Mouse (Mus musculus) myocyte (in vitro differentiated cells): ENCODE measurements around the gene Atp7b. TPM values are rescaled to one million over a fixed set of nuclear protein-coding genes. Genes with fewer than 3 reads are reported as not detected.

ENCODE experiments used
- H3K27me3 ChIP-seq: one replicate; pipeline ENCODE4 v1.6.1; 2011; ENCODE audit not compliant: control insufficient read depth, insufficient read depth, insufficient read length
- H3K36me3 ChIP-seq: one replicate; pipeline ENCODE4 v1.6.1; 2011; ENCODE audit not compliant: control insufficient read depth, insufficient read depth
- H3K4me2 ChIP-seq: one replicate; pipeline ENCODE4 v1.6.1; 2011; ENCODE audit warnings: low read depth, control low read depth
- H3K4me3 ChIP-seq: one replicate; pipeline ENCODE4 v1.5.1; 2011; ENCODE audit warnings: mild to moderate bottlenecking, control low read depth, moderate library complexity
- H3K79me2 ChIP-seq: one replicate; pipeline ENCODE4 v1.6.1; 2011; ENCODE audit not compliant: control insufficient read depth, insufficient read depth
- H3ac ChIP-seq: one replicate; pipeline ENCODE4 v1.6.1; 2011; ENCODE audit not compliant: control insufficient read depth, insufficient read length
- CEBPB ChIP-seq: IDR thresholded peaks from 2 replicates; pipeline ENCODE4 v1.6.1; 2011; ENCODE audit warnings: mild to moderate bottlenecking, moderate library complexity; ENCODE audit not compliant: poor library complexity, insufficient read depth, severe bottlenecking
- E2F4 ChIP-seq: IDR thresholded peaks from one replicate; pipeline ENCODE4 v1.6.1; 2011; ENCODE audit warnings: mild to moderate bottlenecking, control low read depth, moderate library complexity; ENCODE audit not compliant: insufficient read depth
- MAX ChIP-seq: IDR thresholded peaks from one replicate; pipeline ENCODE4 v1.6.1; 2011; ENCODE audit warnings: low read depth, mild to moderate bottlenecking, control low read depth
- MYOD1 ChIP-seq, 3 experiments: IDR thresholded peaks; one replicate each; pipeline ENCODE4 v1.6.1; 2011; ENCODE audit warnings: control low read depth in 2 of 3, low read depth in 2 of 3, mild to moderate bottlenecking in 2 of 3, moderate library complexity in 1 of 3; ENCODE audit not compliant: insufficient read length in 2 of 3, control insufficient read depth in 1 of 3
- MYOG ChIP-seq, 3 experiments: IDR thresholded peaks; one replicate each; pipeline ENCODE4 v1.6.1; 2011; ENCODE audit warnings: control low read depth in 2 of 3, low read depth in 2 of 3, mild to moderate bottlenecking in 2 of 3; ENCODE audit not compliant: insufficient read length in 2 of 3, control insufficient read depth in 1 of 3, insufficient read depth in 1 of 3
- POLR2A ChIP-seq: IDR thresholded peaks from one replicate; pipeline ENCODE4 v1.6.1; 2011; ENCODE audit warnings: low read depth, mild to moderate bottlenecking, control low read depth, moderate library complexity; ENCODE audit not compliant: insufficient read length
- POLR2AphosphoS2 ChIP-seq: IDR thresholded peaks from one replicate; pipeline ENCODE4 v1.6.1; 2011; ENCODE audit warnings: low read depth, control low read depth; ENCODE audit not compliant: insufficient read length
- REST ChIP-seq: IDR thresholded peaks from one replicate; pipeline ENCODE4 v1.6.1; 2011; ENCODE audit warnings: mild to moderate bottlenecking, control low read depth, moderate library complexity; ENCODE audit not compliant: insufficient read depth, insufficient read length
- SRF ChIP-seq: IDR thresholded peaks from one replicate; pipeline ENCODE4 v1.6.1; 2011; ENCODE audit warnings: low read depth; ENCODE audit not compliant: control insufficient read depth, insufficient read length
- TCF12 ChIP-seq: IDR thresholded peaks from one replicate; pipeline ENCODE4 v1.6.1; 2011; ENCODE audit warnings: mild to moderate bottlenecking, control low read depth; ENCODE audit not compliant: poor library complexity, insufficient read depth, severe bottlenecking
- TCF3 ChIP-seq: IDR thresholded peaks from one replicate; pipeline ENCODE4 v1.6.1; 2011; ENCODE audit warnings: low read depth, control low read depth; ENCODE audit not compliant: insufficient read length
- USF1 ChIP-seq: IDR thresholded peaks from one replicate; pipeline ENCODE4 v1.6.1; 2011; ENCODE audit warnings: low read depth, mild to moderate bottlenecking, control low read depth, moderate library complexity
- polyA plus RNA-seq: library from polyadenylated mRNA; unstranded; fragments of >200 nt; fragmentation: generic; extraction: Trizol; gene quantifications from one replicate; pipeline ENCODE4 v1.2.1, GENCODE M21; 2012; ENCODE audit warnings: missing spikeins

The Atp7b gene
- polyA plus RNA-seq, 1 experiment = 0.05 TPM

GRCm38 (mm10) chr8:21969475-21969874 is 90.6 kb downstream of the Atp7b start, which contains the start of gene Ccdc70:
Gene Ccdc70, plus strand, starts transcription at chr8:21969775.
- Histone ChIP-seq H3K4me3 (no peak within 1 kb of the TSS), H3K36me3 (no peaks in the 10 kb centered on the region), H3K4me2 (no peak within 1 kb of the TSS), H3ac (no peak within 1 kb of the TSS), H3K79me2 (no peaks in the 10 kb centered on the region), H3K27me3 (no peaks in the 10 kb centered on the region)
- TF ChIP-seq POLR2A (no peak), USF1 (no peak), TCF12 (no peak), MYOG (IDR thresholded peaks at IDR 0.05; ENCODE audit: control insufficient read depth in 1 of 3, insufficient read depth in 1 of 3, insufficient read length in 2 of 3, low read depth in 2 of 3) (no peak), TCF3 (no peak), MAX (no peak), MYOD1 (IDR thresholded peaks at IDR 0.05; ENCODE audit: control insufficient read depth in 1 of 3, insufficient read length in 2 of 3, low read depth in 2 of 3) (no peak), SRF (no peak)

GRCm38 (mm10) chr8:21966646-21967045 is 93.5 kb downstream of the Atp7b start:
- Histone ChIP-seq H3K36me3 (no peaks in the 10 kb centered on the region), H3K79me2 (no peaks in the 10 kb centered on the region), H3ac (no peak overlapping the region), H3K27me3 (no peaks in the 10 kb centered on the region), H3K4me2 (no peak overlapping the region), H3K4me3 (no peak overlapping the region)
- TF ChIP-seq MYOG (IDR thresholded peaks at IDR 0.05; ENCODE audit: control insufficient read depth in 1 of 3, insufficient read depth in 1 of 3, insufficient read length in 2 of 3, low read depth in 2 of 3) (no peak), SRF (no peak), MAX (no peak), POLR2A (no peak), CEBPB (no peak), MYOD1 (IDR thresholded peaks at IDR 0.05; ENCODE audit: control insufficient read depth in 1 of 3, insufficient read length in 2 of 3, low read depth in 2 of 3) (no peak), E2F4 (no peak), TCF12 (no peak), TCF3 (no peak), USF1 (no peak), POLR2AphosphoS2 (no peak), REST (no peak)

- TF ChIP-seq E2F4 (no peak), TCF12 (no peak), MYOG (IDR thresholded peaks at IDR 0.05; ENCODE audit: control insufficient read depth in 1 of 3, insufficient read depth in 1 of 3, insufficient read length in 2 of 3, low read depth in 2 of 3) (no peak), TCF3 (no peak), SRF (no peak), MYOD1 (IDR thresholded peaks at IDR 0.05; ENCODE audit: control insufficient read depth in 1 of 3, insufficient read length in 2 of 3, low read depth in 2 of 3) (no peak)
- Histone ChIP-seq H3K27me3 (no peaks in the 10 kb centered on the region), H3K36me3 (no peaks in the 10 kb centered on the region), H3K4me2 (no peak within 1 kb of the TSS), H3K4me3 (no peak within 1 kb of the TSS), H3ac (no peak within 1 kb of the TSS), H3K79me2 (no peaks in the 10 kb centered on the region)
These were observed 101.7 kb downstream of the Atp7b start, which contains the start of gene Fam90a1a for GRCm38 (mm10) chr8:21958414-21958813. Gene Fam90a1a, plus strand, starts transcription at chr8:21958714.

GRCm38 (mm10) chr8:21956336-21956735 is 103.8 kb downstream of the Atp7b start:
- no peak overlapping the region for H3ac ChIP-seq
- no peaks in the 10 kb centered on the region for H3K79me2 ChIP-seq
- H3K4me2 ChIP-seq = no peak overlapping the region
- no peaks in the 10 kb centered on the region for H3K36me3 ChIP-seq
- no peak overlapping the region for H3K4me3 ChIP-seq
- TF ChIP-seq POLR2AphosphoS2 = no peak
- TF ChIP-seq TCF12 = no peak
- no peak for TF ChIP-seq POLR2A
- TF ChIP-seq MYOD1 (IDR thresholded peaks at IDR 0.05; ENCODE audit: control insufficient read depth in 1 of 3, insufficient read length in 2 of 3, low read depth in 2 of 3) = no peak
- H3K27me3 ChIP-seq = no peaks in the 10 kb centered on the region

- H3ac ChIP-seq = no peak overlapping the region
- no peak for TF ChIP-seq MYOG (IDR thresholded peaks at IDR 0.05; ENCODE audit: control insufficient read depth in 1 of 3, insufficient read depth in 1 of 3, insufficient read length in 2 of 3, low read depth in 2 of 3)
- TF ChIP-seq USF1 = no peak
- no peak for TF ChIP-seq CEBPB
- no peak for TF ChIP-seq MAX
These were observed 104.8 kb downstream of the Atp7b start for GRCm38 (mm10) chr8:21955321-21955720.

More at GRCm38 (mm10) chr8:21955321-21955720, 104.8 kb downstream of the Atp7b start:
- H3K27me3 ChIP-seq = no peaks in the 10 kb centered on the region
- no peak overlapping the region for H3K4me2 ChIP-seq
- H3K36me3 ChIP-seq = no peaks in the 10 kb centered on the region
- H3K4me3 ChIP-seq = no peak overlapping the region
- H3K79me2 ChIP-seq = no peaks in the 10 kb centered on the region
